Mouse (Mus musculus) embryonic facial prominence, embryonic 15.5 days (tissue): Measurements from ENCODE around the gene Tspo2. TPM values are rescaled to one million over a fixed set of nuclear protein-coding genes. Genes with fewer than 3 reads are reported as not detected.

Experiments
- ATAC-seq: fragments of 200-750 bp; cut with Nextera tagmentation; 2 replicates; pipeline ENCODE4 v1.8.0; 2017; ENCODE audit warnings: low read depth, moderate TSS enrichment; ENCODE audit not compliant: insufficient number of reproducible peaks, low FRiP score, low TSS enrichment
- H3K27ac ChIP-seq: fragments of 300-500 bp; sonication (generic); replicated peaks from 2 replicates; pipeline ENCODE4 v1.5.1; 2015; ENCODE audit warnings: mild to moderate bottlenecking, inconsistent platforms
- H3K27me3 ChIP-seq: fragments of 300-500 bp; sonication (generic); 2 replicates; pipeline ENCODE4 v1.6.1; 2015; ENCODE audit warnings: inconsistent platforms
- H3K36me3 ChIP-seq: fragments of 300-500 bp; sonication (generic); 2 replicates; pipeline ENCODE4 v1.6.1; 2015; ENCODE audit warnings: mild to moderate bottlenecking, inconsistent platforms
- H3K4me1 ChIP-seq: fragments of 300-500 bp; sonication (generic); 2 replicates; pipeline ENCODE4 v1.6.1; 2015; ENCODE audit warnings: inconsistent platforms
- H3K4me2 ChIP-seq: fragments of 300-500 bp; sonication (generic); replicated peaks from 2 replicates; pipeline ENCODE4 v1.6.1; 2015; ENCODE audit warnings: mild to moderate bottlenecking, inconsistent platforms
- H3K4me3 ChIP-seq: fragments of 300-500 bp; sonication (generic); replicated peaks from 2 replicates; pipeline ENCODE4 v1.5.1; 2015; ENCODE audit warnings: mild to moderate bottlenecking, inconsistent platforms
- H3K9ac ChIP-seq: fragments of 300-500 bp; sonication (generic); 2 replicates; pipeline ENCODE4 v1.6.1; 2015; ENCODE audit warnings: inconsistent platforms
- H3K9me3 ChIP-seq: fragments of 300-500 bp; sonication (generic); replicated peaks from 2 replicates; pipeline ENCODE4 v1.6.1; 2016; ENCODE audit warnings: inconsistent platforms
- WGBS: fragments of 180-500 bp; shearing (Covaris S2); methylation state at CpG from one replicate; pipeline ENCODE4 v1.1.7; 2015; 5-methylcytosine and 5-hydroxymethylcytosine counted together
- polyA plus RNA-seq: library from polyadenylated mRNA; unstranded; fragments of >200 nt; fragmentation: Nextera tagmentation; extraction: Ambion mirVana; gene quantifications from 2 replicates; pipeline ENCODE4 v1.2.1, GENCODE M21; 2015

The Tspo2 gene
- polyA plus RNA-seq, 1 experiment from 2014 or later: 1.6 TPM

GRCm38 (mm10) chr17:48467395-48468231, 16.3 kb upstream of the Tspo2 start:
- no peaks in the 10 kb centered on the region for H3K36me3 ChIP-seq
- H3K27me3 ChIP-seq: peaks cover 6% of the 10 kb centered on the region
- no peak overlapping the region for H3K9ac ChIP-seq
- 0 out of 2 replicates have a peak overlapping the region, but pooled peaks have one; percentile 1 for H3K4me3 ChIP-seq
- H3K4me2 ChIP-seq: peak overlapping the region; percentile 30
- 7% methylated on average over 22 of the region's 22 CpGs for WGBS
- peak; percentile 51 for ATAC-seq
- no peaks in the 10 kb centered on the region for H3K9me3 ChIP-seq
- H3K4me1 ChIP-seq: 0 out of 2 replicates have a peak, but pooled peaks cover 5% of the 10 kb centered on the region
- no peak overlapping the region for H3K27ac ChIP-seq

- H3K4me2 ChIP-seq: peak overlapping the region; percentile 30
- H3K27me3 ChIP-seq: peaks cover 6% of the 10 kb centered on the region
- 41% methylated on average over 22 of the region's 22 CpGs for WGBS
- no peak overlapping the region for H3K9ac ChIP-seq
- H3K36me3 ChIP-seq: no peaks in the 10 kb centered on the region
- ATAC-seq: no peak
- 0 out of 2 replicates have a peak overlapping the region, but pooled peaks have one; percentile 1 for H3K4me3 ChIP-seq
- no peak overlapping the region for H3K27ac ChIP-seq
- 0 out of 2 replicates have a peak, but pooled peaks cover 5% of the 10 kb centered on the region for H3K4me1 ChIP-seq
- no peaks in the 10 kb centered on the region for H3K9me3 ChIP-seq
Observed at GRCm38 (mm10) chr17:48466769-48467394, 15.6 kb upstream of the Tspo2 start.

GRCm38 (mm10) chr17:48463391-48463790, 12.1 kb upstream of the Tspo2 start:
- 0 out of 2 replicates have a peak, but pooled peaks cover 5% of the 10 kb centered on the region for H3K4me1 ChIP-seq
- H3K27ac ChIP-seq: no peak overlapping the region
- no peak overlapping the region for H3K9ac ChIP-seq
- H3K9me3 ChIP-seq: no peaks in the 10 kb centered on the region
- WGBS: 91% methylated on average over 4 of the region's 4 CpGs
- no peak overlapping the region for H3K4me3 ChIP-seq
- no peak for ATAC-seq
- no peak overlapping the region for H3K4me2 ChIP-seq
- no peaks in the 10 kb centered on the region for H3K36me3 ChIP-seq
- peaks cover 6% of the 10 kb centered on the region for H3K27me3 ChIP-seq

GRCm38 (mm10) chr17:48462096-48462495, 10.8 kb upstream of the Tspo2 start:
- Histone ChIP-seq H3K4me1 (0 out of 2 replicates have a peak, but pooled peaks cover 1% of the 10 kb centered on the region), H3K27ac (no peak overlapping the region), H3K9ac (no peak overlapping the region), H3K9me3 (no peaks in the 10 kb centered on the region), H3K4me3 (no peak overlapping the region), H3K27me3 (peaks cover 2% of the 10 kb centered on the region), H3K4me2 (no peak overlapping the region), H3K36me3 (no peaks in the 10 kb centered on the region)
- ATAC-seq: no peak
- WGBS: 93% methylated on average over 13 of the region's 13 CpGs

- 76% methylated on average over 13 of the region's 13 CpGs for WGBS
- no peak overlapping the region for H3K27ac ChIP-seq
- no peaks in the 10 kb centered on the region for H3K9me3 ChIP-seq
- H3K36me3 ChIP-seq: no peaks in the 10 kb centered on the region
- no peak overlapping the region for H3K4me2 ChIP-seq
- H3K9ac ChIP-seq: no peak overlapping the region
- no peaks in the 10 kb centered on the region for H3K4me1 ChIP-seq
- ATAC-seq: no peak
- no peaks in the 10 kb centered on the region for H3K27me3 ChIP-seq
- no peak overlapping the region for H3K4me3 ChIP-seq
Observed at GRCm38 (mm10) chr17:48457971-48458653, 6.8 kb upstream of the Tspo2 start.

GRCm38 (mm10) chr17:48455955-48456354, 4.6 kb upstream of the Tspo2 start:
- Histone ChIP-seq H3K4me3 (no peak overlapping the region), H3K4me1 (no peaks in the 10 kb centered on the region), H3K9ac (no peak overlapping the region), H3K4me2 (no peak overlapping the region), H3K27me3 (no peaks in the 10 kb centered on the region), H3K36me3 (no peaks in the 10 kb centered on the region), H3K27ac (no peak overlapping the region), H3K9me3 (no peaks in the 10 kb centered on the region)
- WGBS: 80% methylated on average over 2 of the region's 2 CpGs
- no peak for ATAC-seq

- Histone ChIP-seq H3K27me3 (no peaks in the 10 kb centered on the region), H3K9me3 (no peaks in the 10 kb centered on the region), H3K4me2 (no peak within 1 kb of the TSS), H3K4me3 (no peak within 1 kb of the TSS), H3K4me1 (no peaks in the 10 kb centered on the region), H3K9ac (no peak within 1 kb of the TSS), H3K27ac (no peak within 1 kb of the TSS), H3K36me3 (no peaks in the 10 kb centered on the region)
- ATAC-seq: no peak; the same call in 1 of the 2 replicates
- WGBS: 48% methylated on average over 11 of the region's 11 CpGs
Observed at GRCm38 (mm10) chr17:48454688-48455087, 3.4 kb upstream of the Tspo2 start, which contains the start of gene Unc5cl. Unc5cl (plus strand) TSS chr17:48454901.

- Histone ChIP-seq H3K4me1 (no peaks in the 10 kb centered on the region), H3K9ac (no peak overlapping the region), H3K4me2 (no peak overlapping the region), H3K27ac (no peak overlapping the region), H3K36me3 (no peaks in the 10 kb centered on the region), H3K9me3 (no peaks in the 10 kb centered on the region), H3K4me3 (no peak overlapping the region), H3K27me3 (no peaks in the 10 kb centered on the region)
- 50% methylated on average over 7 of the region's 7 CpGs for WGBS
- no peak for ATAC-seq
Observed at GRCm38 (mm10) chr17:48454190-48454589, 2.9 kb upstream of the Tspo2 start.

GRCm38 (mm10) chr17:48453489-48453888, 2.2 kb upstream of the Tspo2 start:
- H3K4me3 ChIP-seq: no peak overlapping the region
- H3K27me3 ChIP-seq: no peaks in the 10 kb centered on the region
- no peak overlapping the region for H3K9ac ChIP-seq
- ATAC-seq: no peak
- WGBS: 72% methylated on average over 7 of the region's 7 CpGs
- no peak overlapping the region for H3K27ac ChIP-seq
- H3K36me3 ChIP-seq: no peaks in the 10 kb centered on the region
- H3K9me3 ChIP-seq: no peaks in the 10 kb centered on the region
- no peaks in the 10 kb centered on the region for H3K4me1 ChIP-seq
- no peak overlapping the region for H3K4me2 ChIP-seq

- no peaks in the 10 kb centered on the region for H3K36me3 ChIP-seq
- no peaks in the 10 kb centered on the region for H3K4me1 ChIP-seq
- no peak overlapping the region for H3K4me3 ChIP-seq
- H3K27me3 ChIP-seq: no peaks in the 10 kb centered on the region
- no peaks in the 10 kb centered on the region for H3K9me3 ChIP-seq
- no peak for ATAC-seq
- 66% methylated on average over 9 of the region's 9 CpGs for WGBS
- no peak overlapping the region for H3K9ac ChIP-seq
- no peak overlapping the region for H3K27ac ChIP-seq
- H3K4me2 ChIP-seq: no peak overlapping the region
Observed at GRCm38 (mm10) chr17:48451753-48452444, 577 bp upstream of the Tspo2 start.
